Mouse (Mus musculus) embryonic fibroblast, embryonic 13.5 days (primary cell): Measurements from ENCODE around the gene Spata2l. TPM values are rescaled to one million over a fixed set of nuclear protein-coding genes. Genes with fewer than 3 reads are reported as not detected.
"Not testable (repeated sequence)": the region's sequence is repeated elsewhere in the genome, so short reads cannot be mapped to it uniquely, and the experiment has no call there.

Experiments
- H3K27ac ChIP-seq: 2 replicates; pipeline ENCODE4 v1.5.1; 2012; ENCODE audit warnings: low read length, control low read depth, inconsistent platforms; ENCODE audit not compliant: insufficient read depth
- H3K4me1 ChIP-seq: 2 replicates; pipeline ENCODE4 v1.6.1; 2011; ENCODE audit warnings: low read length; ENCODE audit not compliant: control insufficient read depth, insufficient read depth
- H3K4me3 ChIP-seq: 2 replicates; pipeline ENCODE4 v1.5.1; 2011; ENCODE audit warnings: mild to moderate bottlenecking, control low read depth, low read length; ENCODE audit not compliant: insufficient read depth
- CTCF ChIP-seq: IDR thresholded peaks from 2 replicates; pipeline ENCODE4 v1.5.1; 2011; ENCODE audit warnings: mild to moderate bottlenecking, control low read depth, low read length, moderate library complexity, borderline replicate concordance; ENCODE audit not compliant: insufficient read depth
- POLR2A ChIP-seq: IDR thresholded peaks from 2 replicates; pipeline ENCODE4 v1.6.1; 2011; ENCODE audit warnings: low read depth, mild to moderate bottlenecking, control low read depth, low read length, moderate library complexity
- polyA plus RNA-seq: library from polyadenylated mRNA; stranded (reverse); fragments of >200 nt; gene quantifications from 2 replicates; pipeline ENCODE4 v1.2.4, GENCODE M21; 2011; ENCODE audit warnings: low read depth; ENCODE audit not compliant: missing spikeins, insufficient read length

The Spata2l gene
- polyA plus RNA-seq, 1 experiment = 1.5 TPM

DNA sequence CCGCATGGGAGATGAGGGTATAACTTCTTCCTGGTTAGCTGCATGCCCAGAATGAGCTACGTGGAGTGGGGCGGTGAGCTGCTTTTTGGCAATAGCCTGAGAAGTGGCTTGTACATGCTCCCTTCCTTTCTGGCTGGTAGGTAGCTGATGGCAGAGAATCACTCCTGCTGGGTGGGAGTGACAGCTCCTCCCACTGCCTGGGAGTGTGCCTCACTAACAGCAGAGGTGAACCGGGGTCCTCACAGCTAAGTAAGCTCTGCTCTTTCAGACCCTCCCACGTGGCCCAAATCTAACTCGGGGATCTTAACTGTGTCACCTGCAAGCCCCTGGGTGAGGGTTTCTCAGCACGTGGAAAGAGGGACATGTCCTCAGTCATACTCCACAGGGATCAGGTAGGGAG lies 3.5 kb downstream of the Spata2l start:
- TF ChIP-seq POLR2A = no peak
- no peak for TF ChIP-seq CTCF
- H3K27ac ChIP-seq = no peak overlapping the region
- no peak overlapping the region for H3K4me3 ChIP-seq
- H3K4me1 ChIP-seq = peaks cover 4% of the 10 kb centered on the region; the same call in 1 of the 2 replicates

DNA sequence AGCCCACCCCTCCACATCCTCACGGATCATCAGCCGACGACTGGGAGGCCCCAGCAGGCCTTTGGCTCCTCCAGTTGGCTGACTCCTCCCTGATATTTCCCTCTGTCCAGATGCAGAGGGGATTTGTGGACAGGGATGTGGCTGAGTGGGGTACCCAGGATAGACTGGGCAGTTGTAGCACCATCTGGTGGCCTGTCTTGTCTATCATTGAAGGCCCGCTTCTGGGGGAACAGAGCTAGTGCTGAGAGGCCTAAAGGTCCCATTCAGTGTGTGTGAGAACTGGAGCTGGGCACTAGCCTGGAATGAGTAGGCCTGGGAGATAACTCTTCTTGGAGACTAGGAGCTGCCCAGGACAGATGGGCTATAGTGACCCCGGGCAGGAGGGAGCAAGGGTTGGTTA lies 4.3 kb downstream of the Spata2l start:
- TF ChIP-seq CTCF (0 out of 2 replicates have a peak, but pooled peaks have one; percentile 7), POLR2A (no peak)
- H3K4me1 ChIP-seq = peaks cover 4% of the 10 kb centered on the region; the same call in 1 of the 2 replicates
- H3K4me3 ChIP-seq = no peak overlapping the region
- no peak overlapping the region for H3K27ac ChIP-seq

DNA sequence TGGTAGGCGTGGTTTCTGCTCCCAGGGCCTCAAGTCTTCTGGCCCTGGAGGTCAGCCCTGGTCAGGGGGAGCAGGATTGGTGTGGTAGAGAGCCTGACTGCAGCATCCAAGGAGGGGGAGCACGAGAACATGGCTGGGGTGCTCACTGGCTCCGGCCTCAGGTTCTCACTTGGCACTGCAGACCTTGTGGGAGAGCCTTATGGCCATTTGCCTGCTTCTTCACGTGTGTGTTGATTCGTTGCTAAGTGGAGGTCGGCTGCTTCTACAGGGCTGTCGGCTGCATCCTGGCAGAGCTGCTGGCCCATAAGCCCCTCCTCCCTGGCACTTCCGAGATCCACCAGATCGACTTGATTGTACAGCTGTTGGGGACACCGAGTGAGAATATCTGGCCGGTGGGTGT lies 5.7 kb downstream of the Spata2l start:
- not testable (repeated sequence) for H3K4me3 ChIP-seq, H3K4me1 ChIP-seq, H3K27ac ChIP-seq

DNA sequence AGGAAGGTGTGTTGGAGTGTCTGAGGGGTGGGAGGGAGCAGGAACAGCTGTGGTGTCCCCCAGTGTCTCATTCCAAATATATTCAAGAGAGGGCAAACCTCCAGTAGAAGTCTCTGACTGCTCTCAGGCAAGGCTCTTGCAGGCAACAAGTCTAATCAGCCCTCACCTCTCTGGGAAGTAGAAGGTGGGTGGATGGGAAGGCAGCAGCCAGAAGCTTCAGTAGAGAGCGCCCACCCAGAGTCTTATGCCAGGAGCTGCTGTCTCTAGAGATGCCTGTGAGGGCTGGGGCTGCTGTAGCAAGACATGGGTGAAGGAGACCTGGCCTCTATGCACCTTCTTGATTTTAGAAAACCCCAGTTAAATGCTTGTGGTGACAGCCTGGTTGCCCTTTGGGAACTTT lies 7.6 kb downstream of the Spata2l start:
- H3K4me1 ChIP-seq = no peaks in the 10 kb centered on the region
- no peak overlapping the region for H3K27ac ChIP-seq

DNA sequence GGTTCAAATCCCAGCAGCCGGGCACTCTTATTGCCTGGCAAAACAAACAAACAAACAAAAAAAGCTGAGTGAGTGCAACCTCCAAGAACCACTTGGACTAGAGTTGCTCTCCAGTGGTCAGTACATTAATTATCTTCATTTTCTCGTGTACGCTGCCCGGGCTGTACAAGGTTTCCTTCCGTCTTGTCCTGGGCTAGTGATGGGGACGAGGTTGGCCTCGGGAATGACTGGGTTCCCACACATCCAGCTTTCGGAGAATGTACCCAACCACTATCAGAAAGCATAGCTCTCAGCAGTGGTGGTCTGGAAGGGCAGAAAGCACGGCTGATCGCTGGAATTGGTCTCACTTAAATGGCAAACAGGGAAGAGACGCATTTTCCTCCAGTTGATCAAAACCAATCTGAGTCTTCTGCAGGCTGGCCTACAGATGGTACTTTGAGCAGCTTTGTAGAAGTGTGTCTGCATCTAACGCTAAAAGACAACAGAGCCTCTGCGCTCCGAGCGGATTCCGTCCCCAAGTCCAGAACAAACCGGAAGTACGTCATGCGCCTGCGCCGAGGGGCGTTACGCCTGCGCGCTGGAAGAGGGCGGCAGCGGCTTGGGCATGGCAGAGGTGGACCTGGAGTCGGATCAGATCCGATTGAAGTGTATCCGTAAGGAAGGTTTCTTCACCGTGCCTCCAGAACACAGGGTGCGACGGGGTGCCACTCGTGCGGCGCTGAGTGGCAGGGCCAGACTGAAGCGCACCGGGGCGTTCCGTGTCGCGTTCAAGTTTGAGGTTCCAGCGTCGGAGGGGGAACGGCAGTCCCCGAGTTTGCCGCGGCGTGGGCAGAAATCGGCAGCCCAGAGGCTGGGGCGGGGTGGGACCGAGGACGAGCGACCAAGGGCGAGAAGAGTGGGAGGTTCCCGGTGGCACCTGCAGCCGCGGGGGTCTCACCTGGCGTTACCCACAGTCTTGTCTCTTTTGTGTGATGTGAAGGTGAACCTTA lies 11.5 kb downstream of the Spata2l start, which contains the start of gene Cdk10:
TSS of gene Cdk10 (plus strand) at position 565 of the 989 bp plus-strand sequence.
- Histone ChIP-seq H3K4me3 (peak within 1 kb of the TSS; percentile 66), H3K27ac (0 out of 2 replicates have a peak within 1 kb of the TSS, but pooled peaks have one; percentile 36), H3K4me1 (0 out of 2 replicates have a peak, but pooled peaks cover 4% of the 10 kb centered on the region)
- peak; percentile 99 for TF ChIP-seq POLR2A
- no peak for TF ChIP-seq CTCF

More for the DNA sequence above, 7.6 kb downstream of the Spata2l start:
- TF ChIP-seq POLR2A = no peak
- TF ChIP-seq CTCF = no peak
- H3K4me3 ChIP-seq = no peak overlapping the region

DNA sequence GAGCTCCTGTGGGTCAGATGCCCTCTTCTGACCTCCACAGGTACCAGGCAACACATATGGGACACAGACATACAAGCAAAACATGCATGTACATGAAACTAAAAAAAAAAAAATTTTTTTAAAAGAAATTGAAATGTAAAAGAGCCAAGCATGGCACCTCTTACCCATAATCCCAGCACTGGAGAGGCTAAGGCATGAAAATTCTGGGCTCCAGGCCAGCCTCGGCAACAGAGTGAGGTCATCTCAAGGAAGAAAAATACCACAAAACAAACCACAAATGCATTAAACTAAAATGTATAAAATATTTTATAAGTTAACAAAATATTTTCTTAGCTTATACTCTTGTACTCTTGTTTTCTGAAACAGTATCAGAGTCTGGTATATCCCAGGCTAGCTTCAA lies 15.1 kb downstream of the Spata2l start:
- 0 out of 2 replicates have a peak, but pooled peaks cover 4% of the 10 kb centered on the region for H3K4me1 ChIP-seq
- H3K27ac ChIP-seq = no peak overlapping the region
- no peak overlapping the region for H3K4me3 ChIP-seq
- no peak for TF ChIP-seq POLR2A

DNA sequence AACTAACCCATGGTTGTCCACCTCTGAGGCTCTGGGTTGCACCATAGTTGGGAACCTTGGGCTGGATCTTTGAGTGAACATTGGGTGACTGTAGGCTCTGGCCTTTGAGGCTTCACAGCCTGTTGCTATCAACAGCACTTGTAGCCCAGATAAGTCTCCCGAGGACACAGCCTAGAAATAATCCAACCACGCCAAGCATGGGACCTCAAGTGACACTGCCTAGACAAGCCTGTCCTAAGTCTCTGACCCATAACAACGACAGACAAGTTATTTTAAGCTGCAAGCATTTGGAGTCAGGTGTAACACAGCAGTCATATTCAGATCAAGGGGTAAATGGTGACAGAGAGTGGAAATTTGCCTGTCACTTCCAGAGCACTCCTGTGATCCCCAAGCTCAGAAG lies 20.6 kb downstream of the Spata2l start:
- TF ChIP-seq CTCF (no peak), POLR2A (no peak)
- Histone ChIP-seq H3K4me1 (0 out of 2 replicates have a peak, but pooled peaks cover 6% of the 10 kb centered on the region), H3K4me3 (no peak overlapping the region), H3K27ac (no peak overlapping the region)

DNA sequence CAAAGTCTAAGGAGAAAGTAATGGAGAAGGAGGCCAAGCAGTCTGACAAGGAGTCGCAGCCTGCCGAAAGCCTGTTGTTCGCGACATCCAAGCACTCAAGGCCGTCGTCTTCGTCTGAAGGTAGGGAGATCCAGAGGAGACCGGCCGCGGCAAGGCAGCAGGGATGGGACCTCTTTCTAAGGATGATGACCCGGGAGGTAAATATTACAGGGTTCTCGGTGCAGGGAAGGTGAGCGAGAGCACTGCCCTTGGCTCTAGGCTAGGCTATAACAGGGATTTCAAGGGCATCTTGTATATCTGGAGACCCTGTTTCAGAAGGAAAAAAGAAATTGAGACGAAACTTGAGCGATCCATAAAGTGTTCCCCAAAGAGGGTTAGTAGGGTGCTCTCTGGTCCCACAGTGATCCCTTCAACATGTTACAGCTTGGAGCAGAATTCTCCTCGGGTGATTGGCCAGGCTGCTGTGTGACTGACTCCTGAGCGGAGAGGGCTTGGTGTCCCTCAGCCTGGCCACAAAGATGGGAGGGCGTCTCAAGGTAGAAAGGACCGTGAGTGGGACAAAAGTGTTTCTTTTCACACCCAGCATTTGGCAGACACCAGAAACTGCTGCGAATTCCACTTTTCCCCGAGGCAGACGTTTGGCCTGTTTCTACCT lies 22.8 kb downstream of the Spata2l start:
- no peak for TF ChIP-seq CTCF
- 0 out of 2 replicates have a peak, but pooled peaks have one; percentile 43 for TF ChIP-seq POLR2A
- Histone ChIP-seq H3K27ac (peak overlapping the region; percentile 35; the same call in 1 of the 2 replicates), H3K4me3 (peak overlapping the region; percentile 60), H3K4me1 (0 out of 2 replicates have a peak, but pooled peaks cover 6% of the 10 kb centered on the region)

DNA sequence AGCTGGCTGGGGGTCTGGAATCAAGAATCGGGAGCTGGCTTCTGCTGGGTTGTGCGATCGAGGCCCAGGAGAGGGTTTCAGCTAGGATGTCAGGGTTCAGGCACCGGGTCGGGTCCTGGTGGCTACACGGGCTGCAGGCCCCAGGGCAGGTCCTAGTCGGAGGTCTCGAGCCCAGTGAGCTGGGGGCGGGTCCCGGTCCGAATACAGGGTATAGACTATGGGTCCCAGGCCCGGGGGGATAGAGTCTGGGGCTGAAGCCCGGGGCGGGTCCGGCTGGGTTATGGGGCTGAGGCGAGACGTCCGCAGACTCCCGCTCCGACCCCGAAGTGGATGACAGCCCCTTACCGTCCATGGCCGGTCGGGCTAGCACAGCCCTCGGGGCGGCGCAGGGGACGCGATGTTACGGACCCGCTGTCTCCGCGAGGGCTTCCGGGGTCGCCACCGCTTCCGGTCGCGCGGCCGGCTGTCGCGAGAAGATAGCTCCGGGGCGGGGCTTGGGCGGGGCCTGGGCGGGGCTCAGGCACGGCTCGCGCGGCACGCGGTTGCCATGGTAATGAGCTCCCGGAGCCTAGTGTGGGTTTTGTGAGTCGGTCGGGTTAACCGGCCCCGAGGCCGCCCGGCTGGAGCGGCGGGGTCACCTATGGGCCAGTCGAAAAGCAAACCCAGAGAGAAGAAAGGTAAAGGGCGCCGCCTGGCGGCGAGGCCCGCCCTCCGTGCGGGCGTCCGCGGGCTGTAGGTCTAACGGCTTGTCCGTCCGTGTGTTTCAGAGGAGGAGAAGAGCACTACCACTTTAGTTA lies 23.5 kb downstream of the Spata2l start, which contains the start of the genes Chmp1a and Spata33:
TSS of gene Chmp1a (minus strand) at position 443 of the 797 bp plus-strand sequence.
TSS of gene Spata33 (plus strand) at position 512 of the 797 bp plus-strand sequence.
- peak within 1 kb of the TSS; percentile 99 for H3K4me3 ChIP-seq
- TF ChIP-seq CTCF = no peak
- TF ChIP-seq POLR2A = peak; percentile 79
- H3K27ac ChIP-seq = peak within 1 kb of the TSS; percentile 35; the same call in 1 of the 2 replicates
- H3K4me1 ChIP-seq = 0 out of 2 replicates have a peak, but pooled peaks cover 6% of the 10 kb centered on the region
